Mouse (Mus musculus) CD4-positive, CD25-positive, alpha-beta regulatory T cell, adult 9 weeks (primary cell): ENCODE measurements around the gene Ift46. TPM values are rescaled to one million over a fixed set of nuclear protein-coding genes. Genes with fewer than 3 reads are reported as not detected.

ENCODE experiments used
- polyA plus RNA-seq: library from polyadenylated mRNA; unstranded; fragments of 100-300 nt; shearing (Covaris generic); gene quantifications from one replicate; pipeline ENCODE4 v1.2.1, GENCODE M21; 2017

Ift46 gene
- polyA plus RNA-seq: 47.3 TPM

DNA sequence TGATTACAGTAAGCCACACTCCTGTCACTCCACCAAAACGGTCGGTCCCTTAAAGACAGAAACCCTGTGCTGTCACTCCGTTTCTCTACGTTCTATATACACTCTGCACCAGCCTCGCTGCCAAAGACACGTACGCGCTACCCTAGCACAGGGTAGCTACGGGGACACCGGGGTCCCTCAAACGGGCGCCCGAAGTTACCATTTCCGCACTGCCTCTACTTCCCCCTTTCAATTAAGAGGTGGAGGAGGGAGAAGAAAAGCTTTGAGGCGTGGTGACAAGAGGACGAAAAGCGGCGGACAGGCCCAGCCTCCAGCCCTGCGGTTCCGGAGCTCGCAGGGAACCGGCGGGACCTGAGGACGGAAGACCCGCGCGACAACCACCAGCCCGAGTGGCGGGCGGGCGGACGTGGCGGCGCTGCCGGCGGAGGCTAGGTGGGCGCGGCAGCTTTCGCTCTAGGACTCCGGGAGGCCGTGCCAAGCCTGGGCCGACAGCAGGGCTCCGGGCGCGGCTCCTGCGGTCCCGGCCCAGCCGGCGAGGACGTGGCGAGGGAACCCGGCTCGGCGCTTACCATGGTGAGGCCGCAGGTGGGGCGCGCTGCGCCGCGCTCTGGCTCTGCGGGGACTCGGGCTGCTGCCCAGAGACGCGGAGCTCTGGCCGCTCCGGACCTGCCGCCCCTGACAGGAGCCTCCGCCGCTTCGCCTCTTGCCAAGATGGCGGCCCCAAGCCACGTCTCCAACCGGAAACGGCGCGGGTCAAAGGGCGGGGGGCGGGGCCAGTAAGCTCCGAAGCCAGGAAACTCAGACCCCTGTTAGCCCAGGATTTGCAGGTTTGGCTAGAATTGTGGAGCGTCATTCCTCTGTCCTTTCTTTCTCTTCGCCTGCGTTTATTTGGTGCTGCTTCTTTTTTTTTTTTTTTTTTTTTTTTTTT, at the start of gene Ift46, which contains the start of gene Arcn1:
Ift46 (plus strand) TSS at position 808 of the 928 bp plus-strand sequence.
Arcn1 (minus strand) TSS at position 745 of the 928 bp plus-strand sequence.

DNA sequence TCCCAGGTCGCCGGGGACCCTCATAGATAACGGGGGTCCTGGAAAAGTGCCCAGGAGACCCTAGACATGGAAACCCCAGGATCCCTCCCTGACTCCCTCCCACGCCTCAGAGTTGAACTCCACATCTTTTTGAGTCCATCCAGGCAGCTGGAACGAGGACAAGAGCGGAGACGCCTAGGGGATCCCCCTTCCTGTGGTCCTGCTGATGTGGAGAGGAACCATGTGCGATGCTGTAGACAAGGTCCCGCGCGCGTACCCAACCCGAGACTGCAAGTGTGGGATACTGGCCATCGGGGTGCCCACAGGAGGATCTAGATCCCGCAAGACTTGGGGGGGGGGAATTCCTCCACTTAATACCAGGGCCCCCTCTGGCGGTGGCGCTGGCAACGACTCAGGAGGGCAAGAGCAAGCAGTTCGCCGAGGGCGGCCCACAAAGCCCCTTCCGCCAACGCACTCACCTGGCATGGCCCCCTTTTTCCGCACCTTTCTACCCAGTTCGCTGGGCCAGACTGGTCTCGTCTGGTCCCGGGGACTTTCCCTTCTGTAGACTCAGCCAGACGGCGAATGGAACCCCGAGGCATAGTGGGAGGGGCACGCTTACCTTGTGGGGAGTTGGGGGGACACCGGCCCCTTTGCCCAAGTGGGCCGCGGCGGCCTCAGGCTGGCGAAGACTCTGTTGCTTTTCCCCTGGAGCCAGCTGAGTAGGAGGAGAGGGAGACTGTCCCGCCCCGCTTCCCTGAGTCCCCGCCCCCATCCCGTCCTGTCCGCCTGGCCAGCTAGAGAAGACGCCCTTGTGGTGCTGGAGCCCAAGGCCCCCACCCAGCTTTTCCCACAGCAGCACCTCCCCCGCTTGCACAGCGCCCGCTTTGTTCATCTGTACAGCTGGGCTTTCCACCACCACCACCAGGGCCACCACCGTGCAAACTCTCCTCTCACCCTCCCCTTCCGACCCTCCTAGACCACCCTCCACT, 32.9 kb upstream of the Ift46 start, which contains the start of gene Phldb1:
Phldb1 (minus strand) TSS at position 675 of the 971 bp plus-strand sequence.

DNA sequence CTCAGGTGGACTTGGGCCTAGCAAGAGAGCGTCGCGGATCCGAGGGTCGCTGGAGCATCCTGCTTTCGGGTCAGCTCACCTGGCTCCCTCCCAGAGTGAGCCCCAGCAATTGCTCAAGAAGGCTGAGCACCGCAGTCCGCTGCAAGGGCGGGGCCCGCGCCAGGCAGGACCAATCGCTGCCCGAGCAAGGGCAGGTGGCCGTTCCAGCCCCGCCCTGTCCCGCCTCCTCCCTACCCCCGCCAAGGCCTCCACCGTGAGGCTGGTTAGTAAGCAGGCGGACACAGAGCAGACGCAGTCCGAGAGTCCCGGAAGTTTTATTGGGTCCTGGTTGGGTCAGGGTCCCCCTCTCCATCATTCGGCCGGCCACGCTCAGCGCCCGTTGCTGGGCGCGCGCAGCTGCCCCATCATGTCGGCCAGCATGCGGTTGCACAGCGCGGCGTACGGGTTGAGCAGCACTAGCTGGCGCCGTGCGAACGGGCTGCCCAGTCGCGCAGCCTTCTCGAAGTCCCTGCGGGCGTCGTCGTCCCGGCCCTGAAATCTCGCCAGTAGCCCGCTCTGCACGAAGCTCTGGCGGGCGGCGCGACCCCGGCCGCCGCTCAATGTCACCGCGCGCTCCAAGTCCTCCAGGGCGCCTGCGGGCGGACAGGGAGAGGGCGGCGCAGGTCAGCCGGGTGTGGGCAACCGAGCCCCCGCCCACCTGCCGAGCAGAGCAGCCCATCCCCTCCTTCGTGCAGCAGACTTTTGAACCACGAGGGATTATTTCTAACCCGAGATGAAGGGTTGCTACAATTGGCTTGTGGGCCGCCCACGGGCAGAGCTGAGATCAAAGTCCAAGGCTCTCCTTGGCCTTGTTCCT, 31.6 kb downstream of the Ift46 start, which contains the start of gene Tmem25:
Tmem25 (minus strand) TSS at position 206 of the 856 bp plus-strand sequence.

GRCm38 (mm10) chr9:44802808-44803450, 35.2 kb downstream of the Ift46 start, which contains the start of gene Ttc36:
Ttc36 (minus strand) TSS chr9:44803072.

Other genes with a start within 250 kb of the Ift46 start
- 93.5 TPM for gene Cxcr5, start 206.0 kb upstream of the Ift46 start, polyA plus RNA-seq
- 51.6 TPM for gene Ddx6, start 163.0 kb upstream of the Ift46 start, polyA plus RNA-seq
- gene Treh, start 94.7 kb upstream of the Ift46 start, polyA plus RNA-seq: not detected
- 0.89 TPM for gene Phldb1, start 32.7 kb upstream of the Ift46 start, polyA plus RNA-seq
- gene Arcn1, start 63 bp upstream of the Ift46 start, polyA plus RNA-seq: 90.7 TPM
- 0.48 TPM for gene Tmem25, start 31.4 kb downstream of the Ift46 start, polyA plus RNA-seq
- not detected for gene Ttc36, start 35.2 kb downstream of the Ift46 start, polyA plus RNA-seq
- 22.1 TPM for gene Kmt2a, start 113.4 kb downstream of the Ift46 start, polyA plus RNA-seq
- gene Atp5l, start 152.8 kb downstream of the Ift46 start, polyA plus RNA-seq: 408 TPM
- 58.4 TPM for gene Ube4a, start 197.7 kb downstream of the Ift46 start, polyA plus RNA-seq
- 1,544 TPM for gene Cd3g, start 212.5 kb downstream of the Ift46 start, polyA plus RNA-seq
- 1,135 TPM for gene Cd3d, start 213.9 kb downstream of the Ift46 start, polyA plus RNA-seq
- gene Cd3e, start 241.7 kb downstream of the Ift46 start, polyA plus RNA-seq: 1,627 TPM